Mouse (Mus musculus) heart, embryonic 15.5 days (tissue): Measurements from ENCODE around the gene Hip1r. TPM values are rescaled to one million over a fixed set of nuclear protein-coding genes. Genes with fewer than 3 reads are reported as not detected.
A peak's percentile ranks its signal among the peaks of the same experiment; 100 is the strongest.

Experiments
- ATAC-seq: fragments of 200-750 bp; cut with Nextera tagmentation; replicated peaks from 2 replicates; pipeline ENCODE4 v1.8.0; 2017; ENCODE audit warnings: low read depth, moderate TSS enrichment; ENCODE audit not compliant: insufficient number of reproducible peaks, insufficient read depth, low FRiP score
- H3K27ac ChIP-seq: fragments of 300-500 bp; sonication (generic); 2 replicates; pipeline ENCODE4 v1.5.1; 2015; ENCODE audit warnings: mild to moderate bottlenecking, inconsistent platforms
- H3K27me3 ChIP-seq: fragments of 300-500 bp; sonication (generic); 2 replicates; pipeline ENCODE4 v1.6.1; 2015; ENCODE audit warnings: inconsistent platforms
- H3K36me3 ChIP-seq: fragments of 300-500 bp; sonication (generic); 2 replicates; pipeline ENCODE4 v1.6.1; 2015; ENCODE audit warnings: mild to moderate bottlenecking, inconsistent platforms
- H3K4me1 ChIP-seq: fragments of 300-500 bp; sonication (generic); replicated peaks from 2 replicates; pipeline ENCODE4 v1.6.1; 2015; ENCODE audit warnings: inconsistent platforms
- H3K4me2 ChIP-seq: fragments of 300-500 bp; sonication (generic); 2 replicates; pipeline ENCODE4 v1.6.1; 2015; ENCODE audit warnings: inconsistent platforms, mild to moderate bottlenecking, moderate library complexity
- H3K4me3 ChIP-seq: fragments of 300-500 bp; sonication (generic); 2 replicates; pipeline ENCODE4 v1.5.1; 2015; ENCODE audit warnings: mild to moderate bottlenecking, inconsistent platforms
- H3K9ac ChIP-seq: fragments of 300-500 bp; sonication (generic); 2 replicates; pipeline ENCODE4 v1.6.1; 2015; ENCODE audit warnings: mild to moderate bottlenecking, inconsistent platforms
- H3K9me3 ChIP-seq: fragments of 300-500 bp; sonication (generic); replicated peaks from 2 replicates; pipeline ENCODE4 v1.6.1; 2016; ENCODE audit warnings: inconsistent platforms
- WGBS: fragments of 180-500 bp; shearing (Covaris S2); methylation state at CpG from one replicate; pipeline ENCODE4 v1.1.7; 2015; ENCODE audit warnings: mixed read lengths; 5-methylcytosine and 5-hydroxymethylcytosine counted together
- polyA plus RNA-seq: library from polyadenylated mRNA; unstranded; fragments of >200 nt; fragmentation: Nextera tagmentation; extraction: Ambion mirVana; gene quantifications from 2 replicates; pipeline ENCODE4 v1.2.1, GENCODE M21; 2015

Hip1r gene
- polyA plus RNA-seq, 1 experiment from 2014 or later, result 6.6 TPM

GRCm38 (mm10) chr5:123987511-123987910, 14.1 kb downstream of the Hip1r start:
- WGBS, result 74% methylated on average over 4 of the region's 4 CpGs
- ATAC-seq, result no peak
- no peak overlapping the region for H3K4me2 ChIP-seq
- H3K36me3 ChIP-seq, result no peaks in the 10 kb centered on the region
- H3K9ac ChIP-seq, result no peak overlapping the region
- no peak overlapping the region for H3K4me3 ChIP-seq
- H3K27ac ChIP-seq, result no peak overlapping the region
- H3K4me1 ChIP-seq, result peaks cover 42% of the 10 kb centered on the region
- no peaks in the 10 kb centered on the region for H3K27me3 ChIP-seq
- H3K9me3 ChIP-seq, result no peaks in the 10 kb centered on the region

GRCm38 (mm10) chr5:123989941-123990885, 16.8 kb downstream of the Hip1r start:
- Histone ChIP-seq H3K27me3 (no peaks in the 10 kb centered on the region), H3K9me3 (no peaks in the 10 kb centered on the region), H3K36me3 (no peaks in the 10 kb centered on the region), H3K4me2 (no peak overlapping the region), H3K9ac (no peak overlapping the region), H3K27ac (no peak overlapping the region), H3K4me3 (no peak overlapping the region), H3K4me1 (peaks cover 45% of the 10 kb centered on the region)
- 75% methylated on average over 20 of the region's 20 CpGs for WGBS
- ATAC-seq, result no peak

GRCm38 (mm10) chr5:123991321-123991720, 17.9 kb downstream of the Hip1r start:
- ATAC-seq, result no peak
- H3K27ac ChIP-seq, result 0 out of 2 replicates have a peak overlapping the region, but pooled peaks have one; percentile 85
- no peaks in the 10 kb centered on the region for H3K27me3 ChIP-seq
- no peak overlapping the region for H3K4me2 ChIP-seq
- H3K4me3 ChIP-seq, result no peak overlapping the region
- peaks cover 36% of the 10 kb centered on the region for H3K4me1 ChIP-seq
- H3K9ac ChIP-seq, result no peak overlapping the region
- 81% methylated on average over 6 of the region's 6 CpGs for WGBS
- no peaks in the 10 kb centered on the region for H3K9me3 ChIP-seq
- H3K36me3 ChIP-seq, result no peaks in the 10 kb centered on the region

GRCm38 (mm10) chr5:123992193-123992637, 18.8 kb downstream of the Hip1r start:
- 0 out of 2 replicates have a peak overlapping the region, but pooled peaks have one; percentile 12 for H3K9ac ChIP-seq
- H3K4me1 ChIP-seq, result peaks cover 34% of the 10 kb centered on the region
- H3K4me3 ChIP-seq, result no peak overlapping the region
- H3K9me3 ChIP-seq, result no peaks in the 10 kb centered on the region
- no peaks in the 10 kb centered on the region for H3K36me3 ChIP-seq
- H3K27me3 ChIP-seq, result no peaks in the 10 kb centered on the region; the same call in 1 of the 2 replicates
- ATAC-seq, result peak; percentile 16; the same call in 1 of the 2 replicates
- H3K27ac ChIP-seq, result peak overlapping the region; percentile 85
- H3K4me2 ChIP-seq, result no peak overlapping the region
- WGBS, result 69% methylated on average over 10 of the region's 10 CpGs

GRCm38 (mm10) chr5:123992794-123993193, 19.4 kb downstream of the Hip1r start:
- WGBS, result 40% methylated on average over 5 of the region's 5 CpGs
- Histone ChIP-seq H3K9ac (0 out of 2 replicates have a peak overlapping the region, but pooled peaks have one; percentile 12), H3K9me3 (no peaks in the 10 kb centered on the region), H3K4me2 (no peak overlapping the region), H3K36me3 (no peaks in the 10 kb centered on the region), H3K4me1 (peaks cover 36% of the 10 kb centered on the region), H3K4me3 (no peak overlapping the region), H3K27ac (peak overlapping the region; percentile 85), H3K27me3 (no peaks in the 10 kb centered on the region; the same call in 1 of the 2 replicates)
- ATAC-seq, result peak; percentile 56; the same call in 1 of the 2 replicates

- ATAC-seq, result peak; percentile 75
- Histone ChIP-seq H3K9me3 (no peaks in the 10 kb centered on the region), H3K27me3 (no peaks in the 10 kb centered on the region; the same call in 1 of the 2 replicates), H3K4me2 (no peak overlapping the region), H3K27ac (peak overlapping the region; percentile 85), H3K9ac (no peak overlapping the region), H3K36me3 (no peaks in the 10 kb centered on the region), H3K4me1 (peaks cover 36% of the 10 kb centered on the region), H3K4me3 (no peak overlapping the region)
- WGBS, result 46% methylated on average over 7 of the region's 7 CpGs
Measured at GRCm38 (mm10) chr5:123993263-123994036, 20.0 kb downstream of the Hip1r start.

- Histone ChIP-seq H3K27me3 (no peaks in the 10 kb centered on the region; the same call in 1 of the 2 replicates), H3K4me3 (no peak overlapping the region), H3K4me2 (no peak overlapping the region), H3K9me3 (no peaks in the 10 kb centered on the region), H3K4me1 (peaks cover 36% of the 10 kb centered on the region), H3K36me3 (no peaks in the 10 kb centered on the region), H3K27ac (no peak overlapping the region), H3K9ac (no peak overlapping the region)
- WGBS, result 89% methylated on average over 7 of the region's 7 CpGs
- no peak for ATAC-seq
Measured at GRCm38 (mm10) chr5:123994468-123994867, 21.0 kb downstream of the Hip1r start.

- WGBS, result 74% methylated on average over 6 of the region's 6 CpGs
- Histone ChIP-seq H3K36me3 (no peaks in the 10 kb centered on the region), H3K4me2 (no peak overlapping the region), H3K27me3 (no peaks in the 10 kb centered on the region; the same call in 1 of the 2 replicates), H3K9ac (no peak overlapping the region), H3K4me1 (peaks cover 35% of the 10 kb centered on the region), H3K27ac (no peak overlapping the region), H3K9me3 (no peaks in the 10 kb centered on the region), H3K4me3 (no peak overlapping the region)
- ATAC-seq, result no peak
Measured at GRCm38 (mm10) chr5:123995388-123995787, 22.0 kb downstream of the Hip1r start.

- H3K36me3 ChIP-seq, result no peaks in the 10 kb centered on the region
- no peaks in the 10 kb centered on the region for H3K9me3 ChIP-seq
- ATAC-seq, result no peak
- H3K27me3 ChIP-seq, result no peaks in the 10 kb centered on the region; the same call in 1 of the 2 replicates
- peaks cover 37% of the 10 kb centered on the region for H3K4me1 ChIP-seq
- no peak overlapping the region for H3K9ac ChIP-seq
- 76% methylated on average over 10 of the region's 10 CpGs for WGBS
- no peak overlapping the region for H3K27ac ChIP-seq
- H3K4me3 ChIP-seq, result no peak overlapping the region
- no peak overlapping the region for H3K4me2 ChIP-seq
Measured at GRCm38 (mm10) chr5:123996194-123996593, 22.8 kb downstream of the Hip1r start.

GRCm38 (mm10) chr5:123996695-123997094, 23.3 kb downstream of the Hip1r start:
- no peaks in the 10 kb centered on the region; the same call in 1 of the 2 replicates for H3K27me3 ChIP-seq
- H3K27ac ChIP-seq, result no peak overlapping the region
- WGBS, result 90% methylated on average over 14 of the region's 14 CpGs
- no peaks in the 10 kb centered on the region for H3K36me3 ChIP-seq
- H3K4me2 ChIP-seq, result no peak overlapping the region
- H3K9ac ChIP-seq, result no peak overlapping the region
- peaks cover 34% of the 10 kb centered on the region for H3K4me1 ChIP-seq
- no peak overlapping the region for H3K4me3 ChIP-seq
- no peak for ATAC-seq
- H3K9me3 ChIP-seq, result no peaks in the 10 kb centered on the region

GRCm38 (mm10) chr5:123997211-123997751, 23.9 kb downstream of the Hip1r start:
- Histone ChIP-seq H3K27me3 (no peaks in the 10 kb centered on the region; the same call in 1 of the 2 replicates), H3K9me3 (no peaks in the 10 kb centered on the region), H3K9ac (no peak overlapping the region), H3K36me3 (no peaks in the 10 kb centered on the region), H3K27ac (no peak overlapping the region), H3K4me3 (no peak overlapping the region), H3K4me1 (peaks cover 30% of the 10 kb centered on the region), H3K4me2 (no peak overlapping the region)
- no peak for ATAC-seq
- WGBS, result 87% methylated on average over 24 of the region's 24 CpGs
